Mouse (Mus musculus): ENCODE data around the gene Tmem233. TPM values are rescaled to one million over a fixed set of nuclear protein-coding genes. Genes with fewer than 3 reads are reported as not detected.

Gene Tmem233
- polyA plus RNA-seq (2014; fragmentation: Nextera tagmentation; extraction: Ambion mirVana): not detected in 2 replicates

DNA sequence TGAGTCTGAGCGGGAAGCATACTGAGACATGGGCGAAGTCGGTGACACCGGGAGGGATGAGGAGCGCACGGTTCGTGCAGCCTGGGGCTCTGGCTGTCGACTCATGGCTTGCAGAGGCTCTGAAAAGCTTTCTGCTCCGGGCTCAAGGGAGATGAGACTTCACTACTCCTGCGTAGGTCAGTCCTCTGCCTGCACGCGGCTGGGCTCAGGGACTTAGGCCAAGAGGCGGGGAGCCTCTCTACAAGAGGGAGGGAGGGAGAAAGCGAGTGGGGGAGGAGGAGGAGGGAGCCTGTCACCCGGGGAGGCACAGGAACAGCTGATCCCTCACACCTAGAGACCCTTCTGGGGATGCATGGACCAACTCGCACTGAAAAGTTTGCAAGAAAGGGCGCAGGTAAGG, at the start of gene Tmem233:
Gene Tmem233 (minus strand): TSS at position 164 of the 400 bp plus-strand sequence.
- 12% methylated on average over 17 of the region's 17 CpGs for WGBS
- H3K4me3 ChIP-seq (ENCODE audit: low read depth, low read length): no peak within 1 kb of the TSS

GRCm38 (mm10) chr5:116123344-116123743, 40.3 kb upstream of the Tmem233 start:
- Histone ChIP-seq H3K27ac (replicated peaks; ENCODE audit: low read depth, low read length) (no peak overlapping the region), H3K4me2 (ENCODE audit: low read depth, severe bottlenecking) (no peak overlapping the region), H3K27me3 (ENCODE audit: control insufficient read depth, insufficient read depth, low read length) (no peaks in the 10 kb centered on the region), H3K36me3 (ENCODE audit: control insufficient read depth, insufficient read depth, low read length) (no peaks in the 10 kb centered on the region), H3K4me1 (ENCODE audit: control insufficient read depth, insufficient read depth, low read length) (no peaks in the 10 kb centered on the region), H3K9ac (ENCODE audit: low read length) (no peak overlapping the region), H3K4me3 (ENCODE audit: low read depth, low read length) (no peak overlapping the region), H3K9me3 (ENCODE audit: control insufficient read depth, low read length) (no peaks in the 10 kb centered on the region)
- ATAC-seq (ENCODE audit: insufficient number of reproducible peaks, low FRiP score, low TSS enrichment, low read depth) (0 out of 2 replicates have a peak, but pooled peaks have one; percentile 60), DNase-seq (ENCODE audit: low spot score) (peak; percentile 90)
- WGBS: 9% methylated on average over 11 of the region's 11 CpGs

More for the DNA sequence above, at the start of gene Tmem233:
- no peaks in the 10 kb centered on the region for H3K9me3 ChIP-seq (ENCODE audit: control insufficient read depth, low read length)
- H3K27ac ChIP-seq (replicated peaks; ENCODE audit: low read depth, low read length): no peak within 1 kb of the TSS
- no peaks in the 10 kb centered on the region for H3K36me3 ChIP-seq (ENCODE audit: control insufficient read depth, insufficient read depth, low read length)
- peaks cover 15% of the 10 kb centered on the region for H3K27me3 ChIP-seq (ENCODE audit: control insufficient read depth, insufficient read depth, low read length)
- DNase-seq (ENCODE audit: low spot score): no peak
- no peaks in the 10 kb centered on the region for H3K4me1 ChIP-seq (ENCODE audit: control insufficient read depth, insufficient read depth, low read length)
- no peak within 1 kb of the TSS for H3K4me2 ChIP-seq (ENCODE audit: low read depth, severe bottlenecking)
- ATAC-seq (ENCODE audit: insufficient number of reproducible peaks, low FRiP score, low TSS enrichment, low read depth): no peak
- H3K9ac ChIP-seq (ENCODE audit: low read length): no peak within 1 kb of the TSS

DNA sequence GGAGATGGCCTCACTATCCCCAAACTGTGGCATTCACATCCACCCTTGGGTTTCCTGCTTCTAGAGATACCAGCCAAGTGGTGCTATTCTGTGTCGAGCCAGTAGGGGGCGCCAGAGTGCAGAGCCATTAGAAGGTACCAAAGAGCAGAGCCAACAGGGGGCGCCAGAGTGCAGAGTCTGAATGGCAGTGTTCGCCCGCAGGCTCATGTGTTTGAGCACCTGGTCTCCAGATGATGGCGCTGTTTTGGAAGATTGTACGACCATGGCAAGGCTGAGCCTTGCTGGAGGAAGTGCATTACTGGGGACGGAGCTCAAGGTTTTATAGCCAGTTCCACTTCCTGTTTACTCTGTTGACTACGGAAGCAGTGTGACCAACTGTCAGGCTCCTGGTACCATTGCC, 33.5 kb upstream of the Tmem233 start:
- Histone ChIP-seq H3K4me3 (ENCODE audit: low read depth, low read length) (no peak overlapping the region), H3K4me1 (ENCODE audit: control insufficient read depth, insufficient read depth, low read length) (no peaks in the 10 kb centered on the region), H3K27me3 (ENCODE audit: control insufficient read depth, insufficient read depth, low read length) (no peaks in the 10 kb centered on the region), H3K9ac (ENCODE audit: low read length) (no peak overlapping the region), H3K27ac (replicated peaks; ENCODE audit: low read depth, low read length) (no peak overlapping the region), H3K36me3 (ENCODE audit: control insufficient read depth, insufficient read depth, low read length) (no peaks in the 10 kb centered on the region), H3K4me2 (ENCODE audit: low read depth, severe bottlenecking) (no peak overlapping the region), H3K9me3 (ENCODE audit: control insufficient read depth, low read length) (no peaks in the 10 kb centered on the region)
- DNase-seq (ENCODE audit: low spot score) (peak; percentile 72), ATAC-seq (ENCODE audit: insufficient number of reproducible peaks, low FRiP score, low TSS enrichment, low read depth) (no peak)
- WGBS: 48% methylated on average over 9 of the region's 9 CpGs

- H3K4me3 ChIP-seq (ENCODE audit: low read depth, low read length): no peak overlapping the region
- ATAC-seq (ENCODE audit: insufficient number of reproducible peaks, low FRiP score, low TSS enrichment, low read depth) (no peak), DNase-seq (ENCODE audit: low spot score) (no peak)
- H3K36me3 ChIP-seq (ENCODE audit: control insufficient read depth, insufficient read depth, low read length): no peaks in the 10 kb centered on the region
- no peaks in the 10 kb centered on the region for H3K9me3 ChIP-seq (ENCODE audit: control insufficient read depth, low read length)
- no peaks in the 10 kb centered on the region for H3K27me3 ChIP-seq (ENCODE audit: control insufficient read depth, insufficient read depth, low read length)
- H3K27ac ChIP-seq (replicated peaks; ENCODE audit: low read depth, low read length): no peak overlapping the region
- H3K4me1 ChIP-seq (ENCODE audit: control insufficient read depth, insufficient read depth, low read length): no peaks in the 10 kb centered on the region
- H3K4me2 ChIP-seq (ENCODE audit: low read depth, severe bottlenecking): no peak overlapping the region
- H3K9ac ChIP-seq (ENCODE audit: low read length): no peak overlapping the region
- WGBS: 52% methylated on average over 4 of the region's 4 CpGs
These were observed 33.1 kb upstream of the Tmem233 start for GRCm38 (mm10) chr5:116116110-116116509.

GRCm38 (mm10) chr5:116115071-116115834, 32.2 kb upstream of the Tmem233 start:
- no peaks in the 10 kb centered on the region for H3K36me3 ChIP-seq (ENCODE audit: control insufficient read depth, insufficient read depth, low read length)
- ATAC-seq (ENCODE audit: insufficient number of reproducible peaks, low FRiP score, low TSS enrichment, low read depth) (no peak), DNase-seq (ENCODE audit: low spot score) (no peak)
- no peak overlapping the region for H3K4me2 ChIP-seq (ENCODE audit: low read depth, severe bottlenecking)
- no peaks in the 10 kb centered on the region for H3K4me1 ChIP-seq (ENCODE audit: control insufficient read depth, insufficient read depth, low read length)
- H3K9me3 ChIP-seq (ENCODE audit: control insufficient read depth, low read length): no peaks in the 10 kb centered on the region
- no peak overlapping the region for H3K9ac ChIP-seq (ENCODE audit: low read length)
- H3K27ac ChIP-seq (replicated peaks; ENCODE audit: low read depth, low read length): no peak overlapping the region
- no peaks in the 10 kb centered on the region for H3K27me3 ChIP-seq (ENCODE audit: control insufficient read depth, insufficient read depth, low read length)
- no peak overlapping the region for H3K4me3 ChIP-seq (ENCODE audit: low read depth, low read length)
- 63% methylated on average over 14 of the region's 14 CpGs for WGBS

DNA sequence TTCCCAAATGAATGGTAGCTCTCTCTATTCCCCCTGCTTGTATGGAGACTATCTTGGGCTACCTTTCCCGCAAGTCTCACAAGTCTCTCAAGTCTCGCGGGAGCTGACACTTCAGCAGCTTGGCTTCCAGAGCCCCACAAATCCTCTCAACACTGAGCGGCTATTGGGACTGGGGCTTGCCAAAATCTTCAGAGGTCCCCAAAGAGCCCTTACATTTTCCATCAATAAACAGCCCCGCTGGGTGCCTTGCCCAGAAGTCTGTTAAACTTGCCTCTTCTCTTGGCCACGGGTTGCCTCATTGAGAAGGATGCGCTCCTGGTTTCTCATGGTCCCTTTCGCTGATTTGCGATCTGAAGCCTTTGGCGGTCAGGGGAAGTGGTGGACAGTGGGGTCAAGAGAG, 25.6 kb upstream of the Tmem233 start:
- WGBS: 92% methylated on average over 10 of the region's 10 CpGs
- H3K27ac ChIP-seq (replicated peaks; ENCODE audit: low read depth, low read length): no peak overlapping the region
- H3K9me3 ChIP-seq (ENCODE audit: control insufficient read depth, low read length): no peaks in the 10 kb centered on the region
- H3K9ac ChIP-seq (ENCODE audit: low read length): no peak overlapping the region
- no peak for DNase-seq (ENCODE audit: low spot score)
- no peaks in the 10 kb centered on the region for H3K4me1 ChIP-seq (ENCODE audit: control insufficient read depth, insufficient read depth, low read length)
- no peaks in the 10 kb centered on the region for H3K36me3 ChIP-seq (ENCODE audit: control insufficient read depth, insufficient read depth, low read length)
- no peak overlapping the region for H3K4me2 ChIP-seq (ENCODE audit: low read depth, severe bottlenecking)
- ATAC-seq (ENCODE audit: insufficient number of reproducible peaks, low FRiP score, low TSS enrichment, low read depth): no peak
- H3K27me3 ChIP-seq (ENCODE audit: control insufficient read depth, insufficient read depth, low read length): no peaks in the 10 kb centered on the region
- H3K4me3 ChIP-seq (ENCODE audit: low read depth, low read length): no peak overlapping the region

GRCm38 (mm10) chr5:116084231-116084630, 1.2 kb upstream of the Tmem233 start:
- H3K9me3 ChIP-seq (ENCODE audit: control insufficient read depth, low read length): no peaks in the 10 kb centered on the region
- no peak overlapping the region for H3K4me3 ChIP-seq (ENCODE audit: low read depth, low read length)
- ATAC-seq (ENCODE audit: insufficient number of reproducible peaks, low FRiP score, low TSS enrichment, low read depth) (no peak), DNase-seq (ENCODE audit: low spot score) (no peak)
- H3K27ac ChIP-seq (replicated peaks; ENCODE audit: low read depth, low read length): no peak overlapping the region
- no peaks in the 10 kb centered on the region for H3K36me3 ChIP-seq (ENCODE audit: control insufficient read depth, insufficient read depth, low read length)
- WGBS: 91% methylated on average over 6 of the region's 6 CpGs
- H3K27me3 ChIP-seq (ENCODE audit: control insufficient read depth, insufficient read depth, low read length): peaks cover 15% of the 10 kb centered on the region
- no peaks in the 10 kb centered on the region for H3K4me1 ChIP-seq (ENCODE audit: control insufficient read depth, insufficient read depth, low read length)
- no peak overlapping the region for H3K9ac ChIP-seq (ENCODE audit: low read length)
- H3K4me2 ChIP-seq (ENCODE audit: low read depth, severe bottlenecking): no peak overlapping the region

DNA sequence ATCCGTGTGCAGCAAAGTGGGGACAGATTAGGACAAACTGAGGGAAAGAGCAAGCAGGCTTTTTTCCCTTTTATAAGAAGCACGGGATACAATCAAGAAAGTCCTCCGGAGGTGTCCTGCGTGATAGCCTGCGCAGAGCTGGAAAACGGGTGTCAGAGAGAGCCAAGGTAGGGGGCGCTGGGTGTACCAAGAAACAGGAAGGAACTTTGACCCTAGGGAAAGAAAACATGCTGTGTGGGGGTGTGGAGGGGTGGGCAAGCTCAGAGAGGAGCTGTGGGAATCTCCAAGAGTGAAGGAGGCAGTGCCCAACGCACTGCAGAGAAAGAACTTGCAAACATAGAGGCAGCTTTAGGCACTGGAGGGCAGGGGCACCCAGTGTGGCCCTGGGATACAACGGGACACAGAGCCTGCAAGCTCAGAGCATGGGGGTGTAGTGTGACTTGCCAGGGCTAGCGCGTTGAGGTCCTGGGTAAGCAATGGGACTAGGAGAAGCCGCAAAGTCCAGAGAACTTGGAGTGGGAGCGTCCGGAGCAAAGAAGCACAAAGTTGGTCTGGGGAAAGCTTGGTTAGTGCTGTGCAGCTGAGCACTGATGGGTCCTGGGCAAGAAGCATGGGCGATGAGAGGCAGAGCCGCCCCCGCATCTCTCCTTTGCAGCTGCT, 673 bp downstream of the Tmem233 start:
- no peak overlapping the region for H3K27ac ChIP-seq (replicated peaks; ENCODE audit: low read depth, low read length)
- no peak for DNase-seq (ENCODE audit: low spot score)
- no peaks in the 10 kb centered on the region for H3K36me3 ChIP-seq (ENCODE audit: control insufficient read depth, insufficient read depth, low read length)
- no peak overlapping the region for H3K4me2 ChIP-seq (ENCODE audit: low read depth, severe bottlenecking)
- H3K9me3 ChIP-seq (ENCODE audit: control insufficient read depth, low read length): no peaks in the 10 kb centered on the region
- H3K9ac ChIP-seq (ENCODE audit: low read length): no peak overlapping the region
- H3K27me3 ChIP-seq (ENCODE audit: control insufficient read depth, insufficient read depth, low read length): peaks cover 15% of the 10 kb centered on the region
- no peak overlapping the region for H3K4me3 ChIP-seq (ENCODE audit: low read depth, low read length)
- ATAC-seq (ENCODE audit: insufficient number of reproducible peaks, low FRiP score, low TSS enrichment, low read depth): no peak
- no peaks in the 10 kb centered on the region for H3K4me1 ChIP-seq (ENCODE audit: control insufficient read depth, insufficient read depth, low read length)
- WGBS: 30% methylated on average over 17 of the region's 17 CpGs
